Mouse (Mus musculus): ENCODE data around the gene Eif1b. TPM values are rescaled to one million over a fixed set of nuclear protein-coding genes. Genes with fewer than 3 reads are reported as not detected.

The Eif1b gene
- polyA plus RNA-seq, 1 experiment from 2014 or later = 342 TPM

GRCm38 (mm10) chr9:120496691-120497090 lies 4.7 kb downstream of the Eif1b start:
- H3K27ac ChIP-seq (replicated peaks) = no peak overlapping the region

GRCm38 (mm10) chr9:120497983-120498382 lies 6.0 kb downstream of the Eif1b start:
- Histone ChIP-seq H3K4me3 (no peak overlapping the region), H3K27me3 (no peaks in the 10 kb centered on the region), H3K9ac (no peak overlapping the region), H3K4me1 (replicated peaks) (peaks cover 24% of the 10 kb centered on the region), H3K4me2 (no peak overlapping the region), H3K36me3 (peaks cover 28% of the 10 kb centered on the region), H3K27ac (replicated peaks) (no peak overlapping the region), H3K9me3 (no peaks in the 10 kb centered on the region)
- no peak for ATAC-seq (ENCODE audit: low read depth)
- 86% methylated on average over 5 of the region's 5 CpGs for WGBS

More at GRCm38 (mm10) chr9:120496691-120497090, 4.7 kb downstream of the Eif1b start:
- H3K4me2 ChIP-seq = no peak overlapping the region
- ATAC-seq (ENCODE audit: low read depth) = no peak
- H3K27me3 ChIP-seq = no peaks in the 10 kb centered on the region
- peaks cover 28% of the 10 kb centered on the region for H3K4me1 ChIP-seq (replicated peaks)
- H3K36me3 ChIP-seq = peaks cover 28% of the 10 kb centered on the region
- no peak overlapping the region for H3K4me3 ChIP-seq
- H3K9me3 ChIP-seq = no peaks in the 10 kb centered on the region
- 9% methylated on average over 3 of the region's 3 CpGs for WGBS
- H3K9ac ChIP-seq = no peak overlapping the region

- ATAC-seq (ENCODE audit: low read depth) = no peak
- H3K27ac ChIP-seq (replicated peaks) = no peak overlapping the region
- no peak overlapping the region for H3K4me2 ChIP-seq
- WGBS = 47% methylated on average over 10 of the region's 10 CpGs
- no peaks in the 10 kb centered on the region for H3K27me3 ChIP-seq
- peaks cover 6% of the 10 kb centered on the region; the same call in 1 of the 2 replicates for H3K4me1 ChIP-seq (replicated peaks)
- H3K36me3 ChIP-seq = peaks cover 2% of the 10 kb centered on the region
- no peak overlapping the region for H3K4me3 ChIP-seq
- H3K9ac ChIP-seq = no peak overlapping the region
- no peaks in the 10 kb centered on the region; the same call in 1 of the 2 replicates for H3K9me3 ChIP-seq
These were observed 9.3 kb downstream of the Eif1b start for GRCm38 (mm10) chr9:120501191-120501902.

DNA sequence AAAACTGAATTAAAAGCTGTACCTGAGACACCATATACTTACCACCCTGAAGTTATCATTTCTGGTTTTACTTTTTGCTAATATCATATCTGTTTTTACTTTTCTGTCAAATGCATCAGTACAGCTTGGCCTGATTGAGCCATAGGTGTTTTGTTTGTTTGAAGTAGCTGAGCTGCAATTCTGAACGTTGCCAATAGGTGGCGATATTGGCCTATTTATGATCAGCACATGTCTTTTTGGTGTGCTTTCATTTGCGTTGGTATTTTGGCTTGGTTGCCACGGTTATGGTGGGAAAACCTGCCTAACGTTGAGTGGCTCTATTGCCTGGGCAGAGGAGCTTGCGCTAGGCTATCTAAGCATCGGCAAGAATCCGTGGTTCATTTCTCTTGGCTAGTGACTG lies 10.0 kb downstream of the Eif1b start:
- Histone ChIP-seq H3K27ac (replicated peaks) (no peak overlapping the region), H3K9ac (no peak overlapping the region), H3K27me3 (no peaks in the 10 kb centered on the region), H3K4me1 (replicated peaks) (peaks cover 6% of the 10 kb centered on the region; the same call in 1 of the 2 replicates), H3K4me2 (no peak overlapping the region), H3K36me3 (no peaks in the 10 kb centered on the region), H3K4me3 (no peak overlapping the region), H3K9me3 (no peaks in the 10 kb centered on the region; the same call in 1 of the 2 replicates)
- 0 out of 2 replicates have a peak, but pooled peaks have one; percentile 47 for ATAC-seq (ENCODE audit: low read depth)
- WGBS = 9% methylated on average over 8 of the region's 8 CpGs

DNA sequence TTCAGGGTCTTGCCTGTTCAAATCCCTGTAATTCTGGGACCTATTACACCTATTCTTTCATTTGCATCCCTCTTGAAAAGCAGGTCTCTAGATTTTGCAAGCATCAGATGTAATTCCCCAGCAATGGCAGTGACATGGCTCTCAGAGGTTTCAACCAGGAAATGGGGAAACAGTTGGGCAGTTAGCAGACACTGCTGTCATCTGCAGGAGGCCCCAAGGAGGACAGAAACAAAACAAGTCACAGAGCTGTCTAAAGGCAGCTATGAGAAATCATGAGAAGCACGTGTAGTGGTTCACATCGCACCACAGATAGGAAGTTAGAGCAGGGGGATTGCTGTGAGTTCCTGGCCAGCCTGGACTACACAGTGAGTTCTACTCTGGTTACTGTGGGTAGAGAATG lies 12.4 kb downstream of the Eif1b start:
- H3K4me3 ChIP-seq = no peak overlapping the region
- 0 out of 2 replicates have a peak, but pooled peaks cover under 1% of the 10 kb centered on the region for H3K4me1 ChIP-seq (replicated peaks)
- WGBS = 84% methylated on average over 2 of the region's 2 CpGs
- H3K36me3 ChIP-seq = no peaks in the 10 kb centered on the region
- H3K9ac ChIP-seq = no peak overlapping the region
- no peaks in the 10 kb centered on the region for H3K27me3 ChIP-seq
- H3K27ac ChIP-seq (replicated peaks) = no peak overlapping the region
- no peaks in the 10 kb centered on the region; the same call in 1 of the 2 replicates for H3K9me3 ChIP-seq
- ATAC-seq (ENCODE audit: low read depth) = no peak
- no peak overlapping the region for H3K4me2 ChIP-seq

DNA sequence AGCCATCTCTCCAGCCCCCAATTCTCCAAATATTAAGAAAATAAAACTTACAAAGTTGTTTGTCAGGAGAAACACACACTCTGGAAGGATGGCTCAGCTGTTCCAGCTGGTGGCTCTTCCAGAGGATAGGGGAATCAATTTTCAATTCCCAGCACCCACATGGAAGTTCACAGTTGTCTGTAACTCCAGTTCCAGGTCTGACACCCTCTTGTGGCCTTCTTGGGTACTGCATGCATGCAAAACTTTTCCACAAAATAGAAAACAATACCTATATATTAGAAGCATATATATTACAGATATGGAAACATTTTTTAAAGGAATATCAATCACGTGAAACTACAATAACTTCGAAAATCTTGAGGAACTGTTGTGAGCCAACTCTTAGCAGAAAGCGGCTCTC lies 19.7 kb downstream of the Eif1b start:
- no peak overlapping the region for H3K4me3 ChIP-seq
- H3K27ac ChIP-seq (replicated peaks) = no peak overlapping the region
- ATAC-seq (ENCODE audit: low read depth) = no peak
- no peaks in the 10 kb centered on the region for H3K9me3 ChIP-seq
- no peak overlapping the region for H3K4me2 ChIP-seq
- H3K9ac ChIP-seq = no peak overlapping the region
- H3K36me3 ChIP-seq = no peaks in the 10 kb centered on the region
- 73% methylated on average over 3 of the region's 3 CpGs for WGBS
- H3K27me3 ChIP-seq = no peaks in the 10 kb centered on the region
- H3K4me1 ChIP-seq (replicated peaks) = no peaks in the 10 kb centered on the region

GRCm38 (mm10) chr9:120516720-120517119 lies 24.7 kb downstream of the Eif1b start:
- H3K9ac ChIP-seq = no peak overlapping the region
- 83% methylated on average over 8 of the region's 8 CpGs for WGBS
- H3K27me3 ChIP-seq = no peaks in the 10 kb centered on the region
- no peak overlapping the region for H3K27ac ChIP-seq (replicated peaks)
- H3K36me3 ChIP-seq = no peaks in the 10 kb centered on the region
- H3K4me2 ChIP-seq = no peak overlapping the region
- no peak for ATAC-seq (ENCODE audit: low read depth)
- no peak overlapping the region for H3K4me3 ChIP-seq
- H3K9me3 ChIP-seq = no peaks in the 10 kb centered on the region
- H3K4me1 ChIP-seq (replicated peaks) = no peaks in the 10 kb centered on the region

DNA sequence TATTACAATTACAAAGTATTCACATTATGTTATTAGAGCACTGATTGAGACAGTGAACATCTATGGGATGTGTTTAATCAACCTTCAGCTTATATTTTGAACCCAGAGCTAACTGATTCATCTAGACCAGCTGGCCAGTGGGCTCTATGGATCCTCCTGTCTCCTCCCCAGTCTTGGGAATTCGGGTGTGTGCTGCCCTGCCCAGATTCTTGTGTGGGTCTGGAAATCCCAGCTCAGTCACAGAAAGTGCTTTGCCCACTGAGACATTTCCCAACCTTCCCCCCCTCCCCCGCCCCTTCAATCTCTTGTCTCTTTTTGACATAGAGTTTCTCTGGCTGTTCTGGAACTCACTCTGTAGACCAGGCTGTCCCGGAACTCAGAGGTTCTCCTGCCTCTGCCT lies 26.9 kb downstream of the Eif1b start:
- Histone ChIP-seq H3K4me2 (no peak overlapping the region), H3K27me3 (no peaks in the 10 kb centered on the region), H3K9me3 (no peaks in the 10 kb centered on the region), H3K4me3 (no peak overlapping the region), H3K27ac (replicated peaks) (no peak overlapping the region), H3K36me3 (no peaks in the 10 kb centered on the region), H3K9ac (no peak overlapping the region), H3K4me1 (replicated peaks) (no peaks in the 10 kb centered on the region)
- WGBS = 84% methylated on average over 3 of the region's 3 CpGs
- ATAC-seq (ENCODE audit: low read depth) = no peak

DNA sequence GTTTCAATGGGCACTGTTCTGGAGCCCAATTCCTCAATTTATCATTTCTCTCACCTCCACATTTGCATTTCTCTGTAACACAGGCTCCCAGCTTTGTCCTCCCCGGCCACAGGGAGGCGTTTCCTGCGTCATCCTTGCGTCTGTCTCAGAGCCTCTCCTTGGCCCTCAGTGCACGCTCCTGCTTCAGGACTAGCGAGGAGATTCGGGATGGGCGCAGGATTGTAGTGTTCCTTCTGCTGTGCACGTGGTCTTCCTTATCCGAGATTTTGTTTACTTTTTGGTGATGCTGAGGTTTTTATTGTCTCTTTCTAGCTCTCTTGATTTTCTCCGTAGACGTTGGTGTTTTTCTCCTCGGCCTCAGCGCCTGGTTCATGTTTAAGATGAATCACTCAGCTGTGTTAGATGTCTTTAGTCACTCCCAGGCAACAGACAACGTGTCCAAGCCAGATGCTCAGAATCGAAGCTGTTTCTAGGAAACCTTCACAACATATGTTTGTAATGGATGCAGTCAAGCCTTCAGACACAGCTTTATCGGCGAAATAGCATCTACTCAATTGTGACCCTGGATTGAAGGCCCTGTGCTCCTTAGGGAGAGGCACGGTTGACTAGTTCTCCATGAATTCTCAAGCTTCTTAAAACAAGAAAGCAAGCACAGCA lies 27.6 kb downstream of the Eif1b start:
- Histone ChIP-seq H3K27me3 (no peaks in the 10 kb centered on the region), H3K9me3 (no peaks in the 10 kb centered on the region), H3K4me2 (no peak overlapping the region), H3K27ac (replicated peaks) (no peak overlapping the region), H3K4me1 (replicated peaks) (no peaks in the 10 kb centered on the region), H3K4me3 (no peak overlapping the region), H3K36me3 (no peaks in the 10 kb centered on the region), H3K9ac (no peak overlapping the region)
- 69% methylated on average over 19 of the region's 19 CpGs for WGBS
- ATAC-seq (ENCODE audit: low read depth) = no peak

GRCm38 (mm10) chr9:120521161-120521560 lies 29.1 kb downstream of the Eif1b start:
- 69% methylated on average over 1 of the region's 1 CpGs for WGBS
- Histone ChIP-seq H3K4me3 (no peak overlapping the region), H3K4me1 (replicated peaks) (no peaks in the 10 kb centered on the region), H3K9ac (no peak overlapping the region), H3K9me3 (no peaks in the 10 kb centered on the region), H3K36me3 (no peaks in the 10 kb centered on the region), H3K27ac (replicated peaks) (no peak overlapping the region), H3K27me3 (no peaks in the 10 kb centered on the region), H3K4me2 (no peak overlapping the region)
- no peak for ATAC-seq (ENCODE audit: low read depth)

GRCm38 (mm10) chr9:120527270-120527669 lies 35.2 kb downstream of the Eif1b start:
- H3K9ac ChIP-seq = no peak overlapping the region
- no peaks in the 10 kb centered on the region for H3K9me3 ChIP-seq
- H3K4me1 ChIP-seq (replicated peaks) = no peaks in the 10 kb centered on the region
- no peak overlapping the region for H3K4me2 ChIP-seq
- H3K4me3 ChIP-seq = no peak overlapping the region
- no peaks in the 10 kb centered on the region for H3K36me3 ChIP-seq
- H3K27ac ChIP-seq (replicated peaks) = no peak overlapping the region
- 68% methylated on average over 4 of the region's 4 CpGs for WGBS
- ATAC-seq (ENCODE audit: low read depth) = no peak
- H3K27me3 ChIP-seq = no peaks in the 10 kb centered on the region

DNA sequence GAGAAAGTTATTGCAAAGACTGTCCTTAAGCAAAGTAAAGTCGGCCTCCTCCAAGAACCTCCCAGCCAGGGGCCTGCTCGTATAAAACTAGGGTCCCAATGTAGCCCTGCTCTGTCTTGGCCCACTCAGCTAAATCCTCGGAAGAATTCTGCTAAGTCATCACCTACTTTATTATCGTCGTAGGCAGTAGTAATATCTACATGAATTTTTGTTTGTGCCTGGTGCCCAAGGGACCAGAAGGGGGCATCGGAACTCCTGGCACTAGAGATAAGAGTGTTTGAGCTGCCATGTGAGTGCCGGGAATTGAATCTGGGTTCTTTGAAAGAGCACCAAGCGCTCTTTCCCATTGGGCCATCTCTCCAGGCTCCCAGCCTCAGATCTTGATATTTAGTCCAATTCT lies 35.9 kb downstream of the Eif1b start:
- H3K27me3 ChIP-seq = no peaks in the 10 kb centered on the region
- H3K36me3 ChIP-seq = no peaks in the 10 kb centered on the region
- H3K9me3 ChIP-seq = no peaks in the 10 kb centered on the region; the same call in 1 of the 2 replicates
- H3K4me3 ChIP-seq = no peak overlapping the region
- no peaks in the 10 kb centered on the region for H3K4me1 ChIP-seq (replicated peaks)
- H3K27ac ChIP-seq (replicated peaks) = no peak overlapping the region
- no peak for ATAC-seq (ENCODE audit: low read depth)
- no peak overlapping the region for H3K9ac ChIP-seq
- WGBS = 93% methylated on average over 8 of the region's 8 CpGs
- no peak overlapping the region for H3K4me2 ChIP-seq

Data from neural tube, embryonic 13.5 days (tissue).